Mouse (Mus musculus) heart, embryonic 15.5 days (tissue): ENCODE measurements around the gene Prdm16. TPM values are rescaled to one million over a fixed set of nuclear protein-coding genes. Genes with fewer than 3 reads are reported as not detected.
A peak's percentile ranks its signal among the peaks of the same experiment; 100 is the strongest.

Experiments used
- ATAC-seq: fragments of 200-750 bp; cut with Nextera tagmentation; replicated peaks from 2 replicates; pipeline ENCODE4 v1.8.0; 2017; ENCODE audit warnings: low read depth, moderate TSS enrichment; ENCODE audit not compliant: insufficient number of reproducible peaks, insufficient read depth, low FRiP score
- H3K27ac ChIP-seq: fragments of 300-500 bp; sonication (generic); 2 replicates; pipeline ENCODE4 v1.5.1; 2015; ENCODE audit warnings: mild to moderate bottlenecking, inconsistent platforms
- H3K27me3 ChIP-seq: fragments of 300-500 bp; sonication (generic); 2 replicates; pipeline ENCODE4 v1.6.1; 2015; ENCODE audit warnings: inconsistent platforms
- H3K36me3 ChIP-seq: fragments of 300-500 bp; sonication (generic); 2 replicates; pipeline ENCODE4 v1.6.1; 2015; ENCODE audit warnings: mild to moderate bottlenecking, inconsistent platforms
- H3K4me1 ChIP-seq: fragments of 300-500 bp; sonication (generic); replicated peaks from 2 replicates; pipeline ENCODE4 v1.6.1; 2015; ENCODE audit warnings: inconsistent platforms
- H3K4me2 ChIP-seq: fragments of 300-500 bp; sonication (generic); 2 replicates; pipeline ENCODE4 v1.6.1; 2015; ENCODE audit warnings: inconsistent platforms, mild to moderate bottlenecking, moderate library complexity
- H3K4me3 ChIP-seq: fragments of 300-500 bp; sonication (generic); 2 replicates; pipeline ENCODE4 v1.5.1; 2015; ENCODE audit warnings: mild to moderate bottlenecking, inconsistent platforms
- H3K9ac ChIP-seq: fragments of 300-500 bp; sonication (generic); 2 replicates; pipeline ENCODE4 v1.6.1; 2015; ENCODE audit warnings: mild to moderate bottlenecking, inconsistent platforms
- H3K9me3 ChIP-seq: fragments of 300-500 bp; sonication (generic); replicated peaks from 2 replicates; pipeline ENCODE4 v1.6.1; 2016; ENCODE audit warnings: inconsistent platforms
- WGBS: fragments of 180-500 bp; shearing (Covaris S2); methylation state at CpG from one replicate; pipeline ENCODE4 v1.1.7; 2015; ENCODE audit warnings: mixed read lengths; 5-methylcytosine and 5-hydroxymethylcytosine counted together
- polyA plus RNA-seq: library from polyadenylated mRNA; unstranded; fragments of >200 nt; fragmentation: Nextera tagmentation; extraction: Ambion mirVana; gene quantifications from 2 replicates; pipeline ENCODE4 v1.2.1, GENCODE M21; 2015

Gene Prdm16
- polyA plus RNA-seq, 1 experiment from 2014 or later, result 20.9 TPM

DNA sequence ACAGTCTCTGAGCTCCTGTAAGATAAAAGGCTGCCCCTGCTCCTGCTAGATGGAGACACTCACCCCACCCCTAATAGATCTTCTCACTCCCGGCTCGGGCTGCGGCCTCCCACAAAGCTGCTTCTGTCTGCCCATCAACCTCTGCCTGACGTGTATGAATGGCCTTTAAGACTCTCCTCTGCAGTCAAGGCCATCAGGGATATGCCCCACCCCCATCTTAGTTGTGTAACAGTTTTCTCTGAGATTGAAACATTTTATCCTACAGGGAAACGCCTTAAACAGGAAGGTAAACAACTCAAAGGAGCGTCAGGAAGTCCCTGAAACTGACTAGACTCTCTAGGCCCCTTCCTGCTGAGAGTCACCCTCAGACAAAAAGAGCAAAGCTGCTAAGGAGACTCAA, 24.6 kb upstream of the Prdm16 start:
- H3K27ac ChIP-seq, result no peak overlapping the region
- H3K27me3 ChIP-seq, result peaks cover 20% of the 10 kb centered on the region
- H3K4me3 ChIP-seq, result no peak overlapping the region
- no peak for ATAC-seq
- H3K9me3 ChIP-seq, result no peaks in the 10 kb centered on the region
- no peaks in the 10 kb centered on the region for H3K36me3 ChIP-seq
- H3K4me2 ChIP-seq, result no peak overlapping the region
- WGBS, result 57% methylated on average over 6 of the region's 6 CpGs
- H3K4me1 ChIP-seq, result no peaks in the 10 kb centered on the region
- H3K9ac ChIP-seq, result no peak overlapping the region

DNA sequence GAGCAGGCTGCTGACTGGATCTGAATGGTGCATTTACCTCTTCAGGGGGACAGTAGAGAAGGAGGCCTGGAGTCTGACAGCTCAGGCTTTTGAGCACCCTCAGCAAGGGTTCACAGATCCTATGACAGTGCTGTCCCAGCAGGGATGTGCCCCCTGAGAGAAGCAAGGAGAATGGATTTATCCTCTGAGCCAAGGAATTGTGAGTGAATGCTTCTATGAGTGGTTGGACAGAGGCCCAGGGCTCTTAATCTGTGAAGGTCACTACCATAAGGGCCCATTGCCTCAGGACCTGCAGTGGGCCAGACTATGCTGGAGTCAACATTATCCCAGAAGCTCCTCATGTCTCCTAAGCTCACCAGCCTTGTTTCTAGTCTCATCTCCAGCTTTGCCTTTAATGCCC, 23.4 kb upstream of the Prdm16 start:
- ATAC-seq, result no peak
- H3K4me3 ChIP-seq, result no peak overlapping the region
- no peak overlapping the region for H3K9ac ChIP-seq
- no peak overlapping the region for H3K4me2 ChIP-seq
- peaks cover 14% of the 10 kb centered on the region for H3K27me3 ChIP-seq
- H3K9me3 ChIP-seq, result no peaks in the 10 kb centered on the region
- no peaks in the 10 kb centered on the region for H3K4me1 ChIP-seq
- H3K27ac ChIP-seq, result no peak overlapping the region
- no peaks in the 10 kb centered on the region for H3K36me3 ChIP-seq

DNA sequence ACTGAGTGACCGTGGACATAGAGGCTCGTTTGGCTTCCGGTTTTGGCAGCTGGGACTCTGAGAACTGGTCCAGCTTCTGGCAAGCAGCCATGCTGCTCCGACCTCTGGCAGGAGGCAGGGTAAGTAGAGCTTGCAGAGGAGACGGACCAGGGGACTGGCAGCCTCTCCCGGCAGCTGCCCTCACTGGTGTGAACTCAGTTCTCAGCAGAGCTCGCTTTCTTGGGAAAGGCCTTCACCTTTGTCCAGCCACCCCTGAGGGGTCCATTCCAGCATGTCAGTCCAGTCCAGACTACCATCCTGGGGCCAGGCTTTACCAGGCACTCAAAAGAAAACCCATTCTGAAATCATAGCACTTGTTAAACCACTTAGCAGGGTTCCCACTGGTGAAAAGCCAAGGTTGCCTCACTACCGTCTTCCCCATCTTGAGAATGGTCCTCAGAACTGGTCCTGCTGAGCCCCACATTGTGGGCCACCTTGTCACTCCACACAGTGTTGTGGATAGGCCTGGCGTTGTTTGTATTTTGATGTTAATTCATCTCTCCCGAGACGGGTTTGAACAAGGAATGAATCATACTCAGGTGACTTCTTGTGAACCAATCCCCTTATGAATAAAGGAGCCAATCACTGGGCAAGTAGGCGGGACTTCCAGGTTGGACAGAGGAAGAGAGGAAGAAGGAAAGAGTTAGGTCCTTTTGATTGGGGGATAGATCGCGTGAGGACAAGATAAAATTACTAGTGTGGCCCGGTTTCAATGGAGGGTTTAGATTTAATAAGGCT, 18.6 kb upstream of the Prdm16 start:
- no peaks in the 10 kb centered on the region for H3K9me3 ChIP-seq
- H3K9ac ChIP-seq, result no peak overlapping the region
- no peak for ATAC-seq
- H3K27me3 ChIP-seq, result peaks cover 17% of the 10 kb centered on the region; the same call in 1 of the 2 replicates
- H3K4me2 ChIP-seq, result no peak overlapping the region
- 0 out of 2 replicates have a peak, but pooled peaks cover 3% of the 10 kb centered on the region for H3K4me1 ChIP-seq
- no peak overlapping the region for H3K4me3 ChIP-seq
- H3K27ac ChIP-seq, result no peak overlapping the region
- 70% methylated on average over 15 of the region's 15 CpGs for WGBS
- H3K36me3 ChIP-seq, result no peaks in the 10 kb centered on the region

DNA sequence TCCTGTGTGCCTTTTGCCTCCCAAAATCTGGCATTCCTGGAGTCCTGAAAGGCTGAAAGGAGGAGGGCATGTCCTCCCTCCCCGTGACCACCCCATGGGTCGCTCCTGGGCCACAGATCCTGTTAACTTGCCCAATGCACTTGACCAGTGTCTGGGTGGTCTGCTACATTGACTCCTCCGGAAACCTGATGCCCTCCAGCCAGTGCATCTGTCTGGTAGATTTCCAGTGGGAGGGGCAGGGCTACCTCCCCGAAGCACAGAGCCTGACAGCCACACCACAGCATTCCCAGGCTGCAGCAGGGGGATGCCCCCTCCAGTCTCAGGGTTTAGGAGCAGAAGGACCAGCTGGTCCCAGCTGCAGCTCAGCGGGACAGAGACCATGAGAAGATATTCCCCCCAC, 15.8 kb upstream of the Prdm16 start:
- no peak for ATAC-seq

DNA sequence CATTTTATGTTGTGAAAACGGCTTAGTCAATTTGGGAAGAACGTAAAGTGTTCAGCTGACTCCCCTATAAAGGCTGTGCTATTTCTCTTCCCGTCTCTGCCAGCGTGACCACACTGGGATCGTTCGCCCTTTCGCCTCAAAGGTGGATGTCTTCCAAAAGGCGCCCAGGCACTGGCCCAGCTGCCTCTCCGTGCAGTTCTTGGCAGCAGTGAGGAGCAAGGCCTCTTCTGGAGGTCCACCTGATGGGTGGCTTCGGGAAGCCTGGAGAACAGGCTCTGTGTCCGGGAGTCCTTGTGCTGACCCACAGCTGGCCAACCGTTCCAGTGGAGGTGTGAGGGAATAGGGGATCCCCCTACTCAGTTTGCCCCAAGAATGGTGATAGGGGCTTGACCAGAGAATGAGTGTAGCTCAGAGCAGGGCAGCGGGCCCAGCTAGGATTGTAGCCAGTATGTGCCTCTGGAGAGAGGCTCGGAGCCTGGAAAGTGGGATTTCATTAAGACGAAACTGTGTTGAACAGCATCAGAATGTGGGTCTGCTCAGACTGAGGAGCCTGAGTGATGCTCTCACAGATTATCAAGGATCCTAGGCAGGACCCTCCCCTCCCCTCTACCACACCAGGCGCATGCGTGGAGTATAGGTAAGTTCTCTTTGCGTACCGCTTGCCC, 12.5 kb upstream of the Prdm16 start:
- H3K9me3 ChIP-seq, result 0 out of 2 replicates have a peak, but pooled peaks cover 6% of the 10 kb centered on the region
- no peak overlapping the region for H3K4me2 ChIP-seq
- H3K27me3 ChIP-seq, result peaks cover 36% of the 10 kb centered on the region
- ATAC-seq, result no peak
- no peak overlapping the region for H3K27ac ChIP-seq
- 0 out of 2 replicates have a peak, but pooled peaks cover 3% of the 10 kb centered on the region for H3K4me1 ChIP-seq
- no peak overlapping the region for H3K9ac ChIP-seq
- no peaks in the 10 kb centered on the region for H3K36me3 ChIP-seq
- no peak overlapping the region for H3K4me3 ChIP-seq
- WGBS, result 78% methylated on average over 19 of the region's 19 CpGs

More for the DNA sequence above, 15.8 kb upstream of the Prdm16 start:
- no peak overlapping the region for H3K27ac ChIP-seq
- no peak overlapping the region for H3K4me3 ChIP-seq
- no peak overlapping the region for H3K4me2 ChIP-seq
- WGBS, result 16% methylated on average over 5 of the region's 5 CpGs
- 0 out of 2 replicates have a peak, but pooled peaks cover 3% of the 10 kb centered on the region for H3K4me1 ChIP-seq
- no peak overlapping the region for H3K9ac ChIP-seq
- H3K27me3 ChIP-seq, result peaks cover 28% of the 10 kb centered on the region
- H3K36me3 ChIP-seq, result no peaks in the 10 kb centered on the region
- no peaks in the 10 kb centered on the region for H3K9me3 ChIP-seq

DNA sequence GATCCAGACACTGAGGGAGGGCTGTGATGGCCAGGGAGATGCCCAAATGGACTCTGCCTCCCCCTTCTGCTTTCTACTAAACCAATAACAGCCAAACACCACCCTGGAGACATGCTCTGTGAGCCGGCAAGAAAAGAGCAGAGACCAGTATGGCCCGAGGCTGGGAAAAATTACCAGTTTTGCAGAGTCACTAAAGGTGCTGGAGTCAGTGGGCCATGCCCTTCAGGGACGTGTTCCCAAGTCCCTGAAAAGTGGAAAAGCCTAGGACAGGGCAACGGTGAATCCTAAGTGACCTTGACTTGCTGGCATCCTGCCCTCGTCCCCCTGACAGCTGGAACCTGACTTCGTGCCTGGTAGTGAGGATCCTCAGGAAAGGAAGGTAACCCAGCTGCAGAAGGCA, 5.8 kb upstream of the Prdm16 start:
- Histone ChIP-seq H3K36me3 (no peaks in the 10 kb centered on the region), H3K27ac (no peak overlapping the region), H3K27me3 (peaks cover 74% of the 10 kb centered on the region), H3K9ac (no peak overlapping the region), H3K4me1 (peaks cover 23% of the 10 kb centered on the region), H3K4me3 (no peak overlapping the region), H3K9me3 (0 out of 2 replicates have a peak, but pooled peaks cover 6% of the 10 kb centered on the region), H3K4me2 (no peak overlapping the region)
- 17% methylated on average over 6 of the region's 6 CpGs for WGBS
- ATAC-seq, result no peak

DNA sequence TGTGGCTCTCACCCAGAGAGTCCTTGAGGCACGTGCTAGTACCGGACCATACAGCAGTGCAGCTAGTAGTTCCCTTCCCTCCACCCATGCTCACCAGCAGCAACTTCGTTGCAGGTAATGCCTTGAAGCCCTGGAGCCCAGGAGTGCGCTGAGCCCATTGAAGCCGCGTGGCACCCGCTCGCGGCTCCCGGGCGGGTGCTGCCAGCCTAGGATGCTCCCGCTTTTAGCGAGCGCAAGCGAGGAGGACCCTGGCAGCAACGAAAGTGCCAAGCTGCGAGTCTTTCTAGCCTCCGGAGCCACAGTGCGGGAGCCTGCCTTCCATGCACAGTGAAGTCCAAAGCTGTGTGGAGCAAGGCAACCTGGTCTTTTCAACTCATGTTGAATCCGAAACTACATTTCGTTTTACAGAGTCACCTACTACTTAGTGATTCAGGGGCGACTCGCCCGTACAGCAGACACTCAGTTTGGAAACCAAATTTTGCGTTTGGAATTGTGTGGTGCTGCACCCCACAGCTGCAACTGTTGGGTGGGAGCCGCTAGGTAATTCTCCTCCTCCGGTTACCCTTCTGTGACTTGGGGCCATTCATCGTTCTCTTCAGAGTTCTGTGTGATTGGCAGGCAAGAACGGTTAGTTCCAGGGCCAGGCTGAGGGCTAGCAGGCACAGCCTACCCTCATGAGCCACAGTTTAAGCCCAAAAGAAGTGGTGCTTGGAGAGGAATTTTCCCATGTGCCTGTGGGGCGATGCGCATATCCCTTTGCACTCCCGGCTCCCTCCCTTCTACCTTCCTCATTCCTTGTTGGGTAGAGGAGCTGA, 4.8 kb upstream of the Prdm16 start:
- Histone ChIP-seq H3K9ac (peak overlapping the region; percentile 39; the same call in 1 of the 2 replicates), H3K36me3 (no peaks in the 10 kb centered on the region), H3K4me2 (peak overlapping the region; percentile 48), H3K9me3 (no peaks in the 10 kb centered on the region), H3K4me1 (peaks cover 26% of the 10 kb centered on the region), H3K4me3 (peak overlapping the region; percentile 17; the same call in 1 of the 2 replicates), H3K27me3 (peaks cover 78% of the 10 kb centered on the region), H3K27ac (no peak overlapping the region)
- ATAC-seq, result no peak
- WGBS, result 16% methylated on average over 32 of the region's 32 CpGs

DNA sequence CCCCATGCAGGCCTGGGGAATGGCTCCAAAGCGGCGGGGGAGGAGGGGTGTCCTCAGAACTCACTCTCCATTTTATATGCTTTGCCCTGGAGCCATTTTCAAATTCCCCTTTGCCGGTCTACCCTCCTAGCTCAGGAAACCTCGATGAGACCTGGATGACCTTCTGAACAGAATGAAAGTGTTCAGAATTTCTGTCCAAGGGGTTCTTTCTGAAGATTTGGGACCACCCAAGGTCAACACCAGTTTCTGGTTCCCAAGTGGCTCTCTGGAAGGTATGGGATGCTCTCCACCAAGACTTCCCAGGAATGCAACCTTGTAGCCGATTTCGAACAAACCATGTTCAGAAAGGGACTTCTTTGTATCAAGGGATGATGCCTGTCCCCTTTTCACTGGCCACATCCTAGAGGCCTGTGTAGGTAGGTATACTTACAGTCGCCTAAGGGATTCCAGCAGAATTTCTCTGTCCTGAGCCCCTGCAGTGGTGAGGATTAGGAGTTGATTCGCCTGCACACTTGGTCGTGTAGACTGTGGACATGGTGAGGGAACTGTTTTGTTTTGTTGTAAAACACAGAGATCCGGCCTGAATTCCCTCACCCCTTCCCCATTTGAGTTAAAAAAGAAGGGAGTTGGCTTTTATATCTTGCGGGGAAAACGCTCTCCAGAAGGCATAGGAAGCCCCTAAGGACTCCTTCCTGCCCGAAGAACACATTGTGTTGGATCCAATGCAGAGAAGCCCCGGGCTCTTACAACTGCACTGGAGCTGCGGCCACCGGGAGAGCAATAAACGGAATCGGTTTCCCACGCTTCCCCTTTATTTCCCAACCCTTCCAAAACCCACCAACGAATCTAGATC, 4.0 kb upstream of the Prdm16 start:
- Histone ChIP-seq H3K4me3 (no peak overlapping the region), H3K36me3 (no peaks in the 10 kb centered on the region), H3K4me1 (peaks cover 26% of the 10 kb centered on the region), H3K27me3 (peaks cover 79% of the 10 kb centered on the region), H3K27ac (no peak overlapping the region), H3K9ac (no peak overlapping the region), H3K9me3 (no peaks in the 10 kb centered on the region), H3K4me2 (peak overlapping the region; percentile 48; the same call in 1 of the 2 replicates)
- no peak for ATAC-seq
- 29% methylated on average over 20 of the region's 20 CpGs for WGBS

DNA sequence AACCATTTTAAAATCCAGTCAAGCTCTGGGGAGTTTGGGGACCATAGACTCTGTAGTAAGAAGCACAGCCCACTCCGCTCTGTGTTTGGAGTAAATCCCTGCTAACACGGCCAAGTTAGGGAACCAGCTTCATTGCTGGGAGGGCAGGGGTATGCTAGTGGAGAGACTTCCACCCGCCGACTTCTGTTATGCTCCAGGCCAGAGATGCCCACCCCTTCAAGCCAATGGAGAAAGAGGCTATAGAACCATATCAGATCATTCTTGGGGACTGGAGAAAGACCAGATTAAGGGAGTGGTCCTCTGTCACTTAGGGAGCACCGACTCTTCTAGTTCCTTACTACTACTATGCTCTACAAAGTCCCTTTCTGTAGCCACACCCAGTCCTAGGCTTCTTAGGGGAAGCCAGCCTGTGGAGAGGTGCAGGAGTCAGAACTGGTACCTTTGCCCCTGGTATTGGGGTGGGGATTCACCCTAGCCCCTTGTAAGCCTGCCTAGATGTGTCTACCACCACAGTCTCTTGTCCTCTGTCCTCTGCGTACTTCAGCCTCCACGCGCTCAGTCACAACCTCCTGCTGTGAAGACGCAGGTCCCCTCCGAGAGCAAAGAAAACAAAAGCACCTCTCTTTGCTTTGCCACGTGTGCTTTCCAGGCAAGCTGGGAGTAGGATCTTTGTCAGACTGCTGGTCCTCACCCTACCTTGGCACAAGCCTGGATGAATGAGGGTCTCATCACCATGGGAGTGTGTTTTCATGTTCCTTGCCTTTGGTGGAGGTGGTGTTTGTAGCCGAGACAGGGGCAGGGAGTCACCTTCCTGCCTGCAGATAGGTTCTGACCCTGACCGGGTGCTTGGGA, 3.1 kb upstream of the Prdm16 start:
- Histone ChIP-seq H3K4me1 (peaks cover 29% of the 10 kb centered on the region), H3K4me3 (peak overlapping the region; percentile 27)

DNA sequence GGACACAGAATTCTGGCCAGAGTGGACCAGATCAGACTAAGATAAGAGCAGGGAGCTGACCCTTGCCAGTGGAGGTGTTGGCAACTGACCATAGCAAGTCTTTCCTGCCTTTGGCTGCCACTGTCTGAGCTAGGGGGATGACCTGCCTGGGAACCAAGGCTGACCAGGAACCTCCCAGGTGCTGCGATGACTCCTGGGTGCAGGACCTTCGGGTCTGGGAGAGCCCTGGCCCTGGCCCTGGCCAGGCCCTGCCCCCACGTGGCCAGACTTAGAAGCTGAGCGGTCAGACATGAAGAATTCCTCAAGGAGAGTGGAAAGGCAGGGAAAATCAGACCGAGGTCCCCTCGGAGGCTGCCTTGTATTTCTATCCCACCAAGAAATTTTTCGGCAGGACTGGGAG, 2.5 kb upstream of the Prdm16 start:
- WGBS, result 4% methylated on average over 7 of the region's 7 CpGs
- ATAC-seq, result no peak
- Histone ChIP-seq H3K36me3 (no peaks in the 10 kb centered on the region), H3K27me3 (peaks cover 82% of the 10 kb centered on the region), H3K9me3 (no peaks in the 10 kb centered on the region), H3K27ac (0 out of 2 replicates have a peak overlapping the region, but pooled peaks have one; percentile 13), H3K4me3 (peak overlapping the region; percentile 27), H3K9ac (peak overlapping the region; percentile 36; the same call in 1 of the 2 replicates), H3K4me2 (peak overlapping the region; percentile 85), H3K4me1 (peaks cover 29% of the 10 kb centered on the region)

More for the DNA sequence above, 3.1 kb upstream of the Prdm16 start:
- no peak for ATAC-seq
- H3K36me3 ChIP-seq, result no peaks in the 10 kb centered on the region
- no peaks in the 10 kb centered on the region for H3K9me3 ChIP-seq
- no peak overlapping the region for H3K9ac ChIP-seq
- no peak overlapping the region for H3K27ac ChIP-seq
- H3K4me2 ChIP-seq, result peak overlapping the region; percentile 85
- WGBS, result 36% methylated on average over 13 of the region's 13 CpGs
- peaks cover 79% of the 10 kb centered on the region for H3K27me3 ChIP-seq
